Mouse (Mus musculus) adipocyte (in vitro differentiated cells): ENCODE results near the gene Olfr64.
A peak's percentile ranks its signal among the peaks of the same experiment; 100 is the strongest.

Source experiments
- DNase-seq: peaks from one replicate; pipeline ENCODE4 v3.0.0-alpha.2; 2016; ENCODE audit warnings: low spot score

The Olfr64 gene

GRCm38 (mm10) chr7:103894385-103894784 lies at the start of gene Olfr64:
TSS of gene Olfr64 (minus strand) at chr7:103894485.
- no peak for DNase-seq

GRCm38 (mm10) chr7:103942730-103943129 lies 48.4 kb upstream of the Olfr64 start:
- peak; percentile 70 for DNase-seq

GRCm38 (mm10) chr7:103934264-103934663 lies 40.0 kb upstream of the Olfr64 start, which contains the start of gene Olfr632:
TSS of gene Olfr632 (plus strand) at chr7:103934347.
- DNase-seq = no peak

GRCm38 (mm10) chr7:103928525-103928924 lies 34.2 kb upstream of the Olfr64 start, which contains the start of gene Olfr631:
TSS of gene Olfr631 (plus strand) at chr7:103928825.
- no peak for DNase-seq

GRCm38 (mm10) chr7:103915338-103915737 lies 21.1 kb upstream of the Olfr64 start:
- DNase-seq = no peak

GRCm38 (mm10) chr7:103912969-103913511 lies 18.8 kb upstream of the Olfr64 start:
- DNase-seq = no peak

- no peak for DNase-seq
Observed at GRCm38 (mm10) chr7:103910047-103910446, 15.8 kb upstream of the Olfr64 start.

GRCm38 (mm10) chr7:103903187-103903586 lies 8.9 kb upstream of the Olfr64 start, which contains the start of gene Olfr65:
TSS of gene Olfr65 (plus strand) at chr7:103903487.
- no peak for DNase-seq

- DNase-seq = no peak
Observed at GRCm38 (mm10) chr7:103886152-103886551, 8.1 kb downstream of the Olfr64 start, which contains the start of gene Olfr66. TSS of gene Olfr66 (minus strand) at chr7:103886252.

- DNase-seq = no peak
Observed at GRCm38 (mm10) chr7:103877093-103877492, 17.2 kb downstream of the Olfr64 start.

- DNase-seq = no peak
Observed at GRCm38 (mm10) chr7:103874451-103874850, 19.8 kb downstream of the Olfr64 start.

- DNase-seq = peak; percentile 3
Observed at GRCm38 (mm10) chr7:103873064-103873463, 21.2 kb downstream of the Olfr64 start.

- DNase-seq = no peak
Observed at GRCm38 (mm10) chr7:103870667-103871066, 23.6 kb downstream of the Olfr64 start.

- no peak for DNase-seq
Observed at GRCm38 (mm10) chr7:103865716-103866115, 28.6 kb downstream of the Olfr64 start.

GRCm38 (mm10) chr7:103861531-103861930 lies 32.8 kb downstream of the Olfr64 start:
- no peak for DNase-seq

- DNase-seq = peak; percentile 24
Observed at GRCm38 (mm10) chr7:103860855-103861254, 33.4 kb downstream of the Olfr64 start.

GRCm38 (mm10) chr7:103859076-103859475 lies 35.2 kb downstream of the Olfr64 start:
- no peak for DNase-seq

- DNase-seq = no peak
Observed at GRCm38 (mm10) chr7:103854669-103855068, 39.6 kb downstream of the Olfr64 start.

GRCm38 (mm10) chr7:103853090-103853489 lies 41.2 kb downstream of the Olfr64 start, which contains the start of gene Hbb-y:
TSS of gene Hbb-y (minus strand) at chr7:103853216.
- DNase-seq = no peak

- no peak for DNase-seq
Observed at GRCm38 (mm10) chr7:103844525-103845325, 49.6 kb downstream of the Olfr64 start.

GRCm38 (mm10) chr7:103843034-103843433 lies 51.3 kb downstream of the Olfr64 start, which contains the start of gene Hbb-bh1:
TSS of gene Hbb-bh1 (minus strand) at chr7:103843164.
- DNase-seq = no peak

- no peak for DNase-seq
Observed at GRCm38 (mm10) chr7:103840268-103840667, 54.0 kb downstream of the Olfr64 start, which contains the start of gene Hbb-bh2. TSS of gene Hbb-bh2 (minus strand) at chr7:103840520.
